Mouse (Mus musculus): ENCODE results near the gene Esp6. TPM values are rescaled to one million over a fixed set of nuclear protein-coding genes. Genes with fewer than 3 reads are reported as not detected.

The Esp6 gene
- not detected for polyA plus RNA-seq (2015; fragmentation: Illumina TruSeq; extraction: RNeasy Lipid Tissue Mini Kit (QIAGEN cat#74804); ENCODE audit: low read depth, low replicate concordance)

GRCm38 (mm10) chr17:40561207-40561606 lies at the start of gene Esp6:
Gene Esp6, plus strand, starts transcription at chr17:40561507.

GRCm38 (mm10) chr17:40519818-40520217 lies 41.5 kb upstream of the Esp6 start, which contains the start of gene Esp8:
Gene Esp8, plus strand, starts transcription at chr17:40520022.

GRCm38 (mm10) chr17:40598294-40598693 lies 37.0 kb downstream of the Esp6 start, which contains the start of gene Esp4:
Gene Esp4, plus strand, starts transcription at chr17:40598594.

Other genes starting within 250 kb of the Esp6 start
- gene Crisp1, start 242.3 kb upstream of the Esp6 start, polyA plus RNA-seq (2015; fragmentation: Illumina TruSeq; extraction: RNeasy Lipid Tissue Mini Kit (QIAGEN cat#74804); ENCODE audit: low read depth, low replicate concordance) = not detected
- gene Esp8, start 41.5 kb upstream of the Esp6 start, polyA plus RNA-seq (2015; fragmentation: Illumina TruSeq; extraction: RNeasy Lipid Tissue Mini Kit (QIAGEN cat#74804); ENCODE audit: low read depth, low replicate concordance) = not detected
- not detected for gene Esp4, start 37.1 kb downstream of the Esp6 start, polyA plus RNA-seq (2015; fragmentation: Illumina TruSeq; extraction: RNeasy Lipid Tissue Mini Kit (QIAGEN cat#74804); ENCODE audit: low read depth, low replicate concordance)
- not detected for gene Esp3, start 70.6 kb downstream of the Esp6 start, polyA plus RNA-seq (2015; fragmentation: Illumina TruSeq; extraction: RNeasy Lipid Tissue Mini Kit (QIAGEN cat#74804); ENCODE audit: low read depth, low replicate concordance)
- not detected for gene Esp1, start 165.6 kb downstream of the Esp6 start, polyA plus RNA-seq (2015; fragmentation: Illumina TruSeq; extraction: RNeasy Lipid Tissue Mini Kit (QIAGEN cat#74804); ENCODE audit: low read depth, low replicate concordance)
- 0.48 TPM for gene Crisp2, start 245.5 kb downstream of the Esp6 start, polyA plus RNA-seq (2015; fragmentation: Illumina TruSeq; extraction: RNeasy Lipid Tissue Mini Kit (QIAGEN cat#74804); ENCODE audit: low read depth, low replicate concordance)
- gene Rhag, start 249.6 kb downstream of the Esp6 start, polyA plus RNA-seq (2015; fragmentation: Illumina TruSeq; extraction: RNeasy Lipid Tissue Mini Kit (QIAGEN cat#74804); ENCODE audit: low read depth, low replicate concordance) = not detected